Mouse (Mus musculus) lung, postnatal 25 days (tissue): Measurements from ENCODE around the gene Bst1.

Source experiments
- DNase-seq: peaks from one replicate; pipeline ENCODE4 v3.0.0; 2022; ENCODE audit warnings: low spot score

Bst1 gene

DNA sequence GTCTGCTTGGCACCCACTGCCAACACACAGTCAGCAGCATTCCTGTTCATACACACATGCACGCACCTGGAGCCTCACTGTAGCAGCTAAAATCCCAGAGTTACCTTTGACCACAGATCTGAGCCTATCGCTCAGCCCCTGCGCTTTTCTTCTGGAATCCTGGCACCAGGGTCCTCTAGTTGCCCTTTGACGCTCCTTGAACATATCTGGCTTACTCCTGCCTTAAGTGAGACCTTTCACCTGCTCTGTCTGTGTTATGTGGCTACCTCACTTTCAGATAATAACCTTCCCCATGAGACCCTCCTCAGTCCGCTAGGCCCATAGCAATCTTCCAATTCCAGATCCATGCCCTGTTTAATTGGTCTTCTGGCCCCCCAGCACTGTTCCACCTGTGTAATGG, 41.4 kb downstream of the Bst1 start:
- no peak for DNase-seq

DNA sequence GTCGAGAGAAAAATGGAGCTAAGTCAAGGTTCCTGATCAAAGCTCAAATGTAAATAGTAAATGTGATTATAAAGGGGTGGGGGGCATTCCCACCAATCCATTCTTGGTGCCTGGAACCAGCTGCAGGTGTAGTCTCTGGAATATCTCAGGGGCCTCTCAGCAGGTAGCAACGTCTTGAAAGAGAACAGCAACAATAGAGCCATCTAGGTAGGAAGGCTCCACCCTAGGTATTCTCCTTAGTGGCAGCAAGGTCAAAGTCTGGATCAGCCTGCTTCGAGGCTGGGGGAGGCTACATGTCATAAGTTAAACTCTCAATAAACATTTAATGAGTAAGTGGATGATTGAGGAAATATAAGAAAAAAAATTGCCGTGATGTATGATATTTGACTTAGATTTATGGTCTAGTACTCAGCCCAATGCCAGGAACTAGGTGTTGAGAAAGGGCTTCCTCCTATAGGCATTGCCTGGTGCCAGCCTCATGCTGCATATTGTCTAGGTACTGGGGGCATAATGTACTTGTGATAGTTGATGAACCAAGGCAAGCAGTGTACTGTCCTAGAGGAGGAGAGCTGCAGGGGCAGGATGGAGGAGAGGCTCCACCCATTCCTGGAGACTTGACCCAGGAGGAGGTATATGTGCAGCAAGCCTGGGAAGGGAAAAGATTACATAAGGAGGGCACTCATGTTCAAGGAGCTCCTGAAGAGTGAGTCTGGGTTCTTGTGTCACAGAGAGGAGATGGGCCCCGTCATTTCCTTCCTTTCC, 42.2 kb downstream of the Bst1 start:
- no peak for DNase-seq

DNA sequence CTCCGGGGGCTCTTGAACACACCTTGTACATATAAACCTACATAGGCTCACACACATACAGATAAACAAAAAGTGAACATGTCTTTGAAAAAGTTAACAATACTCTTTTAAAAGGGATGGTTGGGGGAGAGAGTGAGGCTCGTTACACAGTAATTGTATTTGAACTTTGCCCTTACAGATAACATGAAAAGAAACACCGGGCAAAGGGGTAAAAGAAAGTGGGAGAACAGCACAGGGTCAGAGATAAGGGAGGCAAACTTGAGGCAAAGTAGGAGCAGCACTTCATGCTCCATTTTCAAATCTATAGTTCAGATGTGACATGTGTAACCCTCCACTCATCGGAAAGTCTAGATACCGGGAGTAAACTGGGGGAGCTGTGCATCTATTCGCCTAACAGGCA, 45.0 kb downstream of the Bst1 start:
- no peak for DNase-seq

DNA sequence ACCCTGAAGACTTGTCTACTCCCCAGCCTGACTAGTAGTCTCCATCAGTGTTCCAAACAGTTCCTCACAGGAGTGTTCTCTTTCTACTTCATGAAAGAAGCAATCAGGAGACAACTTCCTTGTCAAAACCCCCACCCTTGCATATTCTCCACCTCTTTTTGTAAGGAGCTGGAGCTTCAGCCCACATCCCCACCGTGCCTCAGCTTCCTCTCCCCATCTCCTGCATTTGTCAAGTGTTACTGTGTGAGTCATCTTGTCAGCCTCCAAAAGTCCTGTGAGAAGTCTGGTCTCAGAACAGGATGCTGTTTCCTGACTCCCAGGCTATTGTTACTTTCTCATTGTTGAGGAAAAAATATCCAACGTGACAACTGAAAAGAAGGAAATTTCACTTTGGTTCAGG, 46.6 kb downstream of the Bst1 start:
- DNase-seq, result no peak

DNA sequence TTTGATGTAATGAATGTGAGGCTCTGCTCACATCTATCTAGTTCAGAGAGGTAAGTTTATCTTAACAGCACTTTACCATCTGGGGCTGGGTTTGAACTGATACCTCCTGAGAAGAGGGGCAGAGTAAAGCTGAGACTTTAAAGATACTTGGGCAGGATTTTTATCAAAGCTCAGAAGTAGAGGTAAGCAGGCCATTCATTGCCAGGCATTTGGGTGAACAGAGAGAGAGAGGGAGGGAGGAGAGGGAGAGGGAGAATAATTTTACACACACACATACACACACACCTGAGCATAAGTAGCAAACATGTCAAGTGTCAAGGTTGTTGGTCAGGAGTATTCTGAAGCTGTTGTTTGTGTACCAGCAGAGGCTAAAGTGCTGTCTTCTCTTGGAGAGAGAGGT, 49.6 kb downstream of the Bst1 start, which contains the start of gene Cd38:
Cd38 (plus strand) TSS at position 301 of the 400 bp plus-strand sequence.
- DNase-seq, result no peak

DNA sequence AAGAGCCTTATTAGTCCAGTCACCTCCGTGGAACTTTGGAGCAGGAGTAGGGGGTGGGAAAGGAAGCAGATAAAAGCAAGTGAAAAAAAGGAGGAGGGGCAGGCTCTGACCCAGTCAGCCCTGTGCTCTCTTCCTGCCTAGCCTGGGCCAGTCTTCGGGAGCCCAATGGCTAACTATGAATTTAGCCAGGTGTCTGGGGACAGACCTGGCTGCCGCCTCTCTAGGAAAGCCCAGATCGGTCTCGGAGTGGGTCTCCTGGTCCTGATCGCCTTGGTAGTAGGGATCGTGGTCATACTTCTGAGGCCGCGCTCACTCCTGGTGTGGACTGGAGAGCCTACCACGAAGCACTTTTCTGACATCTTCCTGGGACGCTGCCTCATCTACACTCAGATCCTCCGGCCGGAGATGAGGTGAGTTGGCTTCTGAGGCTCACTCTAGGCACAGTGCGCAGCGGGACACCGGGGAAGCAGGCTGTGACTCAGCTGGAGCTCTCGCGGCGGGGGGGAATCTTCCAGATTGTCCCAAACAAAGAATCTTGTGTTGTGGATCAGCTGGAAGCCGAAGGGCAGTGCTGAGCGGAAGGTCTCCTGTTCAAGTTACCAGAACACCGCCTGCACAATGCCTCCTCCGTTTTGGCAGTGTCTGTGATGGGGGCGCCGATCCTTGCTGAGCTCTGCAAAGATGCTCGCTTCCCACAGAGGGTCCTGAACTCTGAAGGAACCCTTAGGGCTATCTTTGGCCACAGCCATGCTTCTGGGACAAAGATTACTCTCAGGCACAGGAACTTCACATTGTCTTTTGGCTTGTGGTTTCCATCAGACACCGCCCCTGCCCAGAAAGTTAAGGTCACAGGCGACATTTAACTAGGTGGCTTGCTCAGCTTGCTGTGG, 50.3 kb downstream of the Bst1 start:
- DNase-seq, result peak; percentile 49

DNA sequence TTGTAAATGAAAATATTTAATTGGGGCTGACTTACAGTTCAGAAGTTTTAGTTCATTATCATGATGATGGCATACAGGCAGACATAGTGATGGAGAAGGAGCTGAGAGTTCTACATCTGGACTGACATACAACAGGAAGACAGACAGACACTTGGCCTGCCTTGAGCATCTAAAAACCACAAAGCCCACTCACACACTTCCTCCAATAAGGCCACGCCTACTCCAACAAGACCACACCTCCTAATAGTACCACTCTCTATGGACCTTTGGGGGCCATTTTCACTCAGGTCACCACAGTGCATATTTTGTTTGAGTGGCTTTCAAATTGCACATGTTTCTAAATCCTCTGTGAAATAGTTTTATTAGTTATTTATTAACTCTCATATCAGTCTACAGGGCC, 53.2 kb downstream of the Bst1 start:
- DNase-seq, result no peak

DNA sequence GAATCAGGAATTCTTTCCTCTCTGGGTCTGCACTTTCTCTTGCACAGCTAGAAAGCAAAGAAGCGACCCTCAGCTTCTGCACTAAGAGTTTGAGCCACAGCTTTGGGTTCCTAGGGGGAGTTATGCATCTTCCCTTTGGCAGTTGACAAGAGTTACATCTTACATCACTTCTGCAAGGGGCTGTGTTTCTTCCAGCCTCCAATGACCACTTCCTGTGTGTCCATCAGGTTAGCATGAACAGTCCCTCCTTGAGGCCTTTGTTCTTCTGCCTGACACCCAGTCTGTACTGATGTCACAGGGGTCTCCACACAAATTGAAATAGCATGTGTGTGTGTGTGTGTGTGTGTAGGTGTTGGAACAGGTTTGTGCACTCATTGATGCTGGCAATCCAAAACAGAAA, 54.0 kb downstream of the Bst1 start:
- DNase-seq, result no peak

DNA sequence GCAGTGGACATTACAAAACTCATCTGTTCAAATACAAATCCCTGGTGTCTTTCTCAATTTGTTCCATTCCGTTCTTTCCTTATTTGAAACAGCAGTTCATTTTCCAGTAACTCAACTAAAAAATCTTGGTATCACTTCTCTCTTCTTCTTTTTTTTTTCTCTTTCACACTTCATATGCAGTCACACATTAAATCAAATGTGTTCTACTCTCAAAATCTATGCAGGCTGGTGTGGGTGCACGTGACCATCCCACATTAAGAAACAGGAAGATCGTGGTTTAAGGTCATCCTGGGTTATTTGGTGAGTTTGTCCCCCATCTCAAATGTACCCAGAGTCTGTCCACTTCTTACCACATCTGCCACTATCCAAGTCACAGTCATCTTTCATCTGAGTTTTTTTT, 63.3 kb downstream of the Bst1 start:
- DNase-seq, result peak; percentile 26

DNA sequence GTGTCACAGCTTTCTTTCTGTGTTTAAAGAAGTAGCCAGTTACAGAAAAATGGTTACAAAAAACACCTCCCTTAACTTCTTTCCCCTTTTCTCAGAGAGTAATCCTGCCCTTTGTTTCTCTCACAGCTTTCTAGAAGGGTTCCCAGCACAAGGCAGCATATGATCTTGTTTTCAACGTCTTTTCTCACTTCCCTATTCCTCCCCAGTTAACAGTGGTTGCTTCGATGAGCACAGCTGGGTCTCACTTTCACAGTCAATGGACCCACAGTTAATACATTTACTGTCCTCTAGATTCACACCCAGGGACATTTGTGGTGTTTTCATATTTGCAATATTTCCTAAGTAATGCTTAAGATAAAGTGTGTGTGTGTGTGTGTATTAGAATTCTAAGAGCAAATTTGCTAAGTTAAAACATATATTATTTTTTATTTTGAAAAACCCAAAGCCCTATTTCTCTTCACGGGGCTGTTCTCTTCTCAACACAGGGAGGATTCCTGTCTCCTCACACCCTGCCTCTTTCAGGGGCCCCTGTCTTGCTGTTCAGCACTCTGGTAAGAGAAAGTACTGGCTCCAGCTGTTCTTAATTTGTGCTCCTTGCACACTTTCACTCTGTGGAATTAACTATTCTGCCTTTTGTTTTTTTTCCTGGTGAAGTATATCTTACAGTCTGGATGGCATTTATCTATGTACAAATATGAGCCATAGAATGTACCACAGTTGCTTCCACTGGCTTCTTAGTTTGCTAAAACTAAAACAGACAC, 66.6 kb downstream of the Bst1 start:
- no peak for DNase-seq

DNA sequence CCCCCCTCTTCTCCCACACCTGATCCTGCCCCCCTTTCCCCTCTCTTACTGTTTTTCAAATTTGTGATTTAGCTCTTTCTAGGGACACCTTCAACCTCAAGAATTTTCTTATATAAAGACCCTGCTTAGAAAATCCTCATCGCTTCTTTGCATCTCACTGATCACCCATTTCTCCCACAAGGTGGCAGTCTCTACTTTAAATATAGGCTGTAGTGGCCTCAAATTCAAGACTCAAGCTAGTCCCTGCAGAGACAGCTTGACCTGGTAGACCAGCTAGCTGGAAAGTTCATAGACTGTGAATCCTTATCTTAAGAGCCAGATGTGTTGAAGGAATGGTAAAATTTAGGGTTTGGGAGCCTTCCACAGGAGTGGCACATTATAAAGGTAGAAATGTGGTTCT, 73.7 kb downstream of the Bst1 start:
- peak; percentile 53 for DNase-seq
